Mouse (Mus musculus) frontal cortex, adult 2 months (tissue): ENCODE measurements around the gene Arrb2. TPM values are rescaled to one million over a fixed set of nuclear protein-coding genes. Genes with fewer than 3 reads are reported as not detected.

Experiments
- DNase-seq, 2 experiments: peaks; one replicate each; pipeline ENCODE4 v3.0.0; 2022; ENCODE audit warnings: low spot score in 1 of 2; ENCODE audit errors: extremely low spot score in 1 of 2
- polyA plus RNA-seq: library from polyadenylated mRNA; depleted of rRNA; stranded (reverse); fragments of >200 nt; gene quantifications from 2 replicates; pipeline ENCODE4 v1.2.3, GENCODE M21; 2012; rRNA removed

The Arrb2 gene
- polyA plus RNA-seq, 1 experiment = 64.1 TPM

DNA sequence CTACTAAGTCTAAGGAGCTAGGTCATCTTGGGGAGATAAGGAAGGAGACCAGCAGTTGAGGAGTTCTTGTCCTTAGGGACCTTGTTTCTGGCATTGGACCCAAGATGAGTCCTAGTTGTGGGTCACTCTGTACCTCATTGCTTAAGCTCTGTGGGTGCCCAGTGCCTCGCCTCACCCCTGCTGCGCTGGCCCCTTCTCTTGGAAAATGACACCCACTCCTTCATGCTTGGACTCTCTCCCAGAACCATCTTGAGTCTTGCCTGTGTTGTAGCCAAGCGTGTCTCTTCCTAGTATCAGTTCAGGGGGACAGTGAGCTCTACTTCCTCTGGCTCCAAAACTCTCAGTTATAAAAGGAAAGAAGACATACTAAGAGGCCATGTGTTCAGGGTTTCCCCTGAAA lies 56.7 kb downstream of the Arrb2 start:
- peak in 1 of 2 experiments; percentile 15 for DNase-seq

- no peak for DNase-seq
Measured at GRCm38 (mm10) chr11:70489684-70490083, 57.2 kb downstream of the Arrb2 start.

Other genes starting within 250 kb of the Arrb2 start
- gene Slc16a11, start 219.9 kb upstream of the Arrb2 start, polyA plus RNA-seq = 45.9 and 48.3 TPM in 2 replicates
- gene Slc16a13, start 211.6 kb upstream of the Arrb2 start, polyA plus RNA-seq = 5.5 and 7.7 TPM in 2 replicates
- gene Bcl6b, start 202.8 kb upstream of the Arrb2 start, polyA plus RNA-seq = 1.5 and 1.9 TPM in 2 replicates
- gene 0610010K14Rik, start 194.7 kb upstream of the Arrb2 start, polyA plus RNA-seq = 73.4 and 85.4 TPM in 2 replicates
- 10.7 and 11.8 TPM in 2 replicates for gene Gm21988, start 192.8 kb upstream of the Arrb2 start, polyA plus RNA-seq
- gene Rnasek, start 192.8 kb upstream of the Arrb2 start, polyA plus RNA-seq = 321 and 335 TPM in 2 replicates
- 3.5 and 4.0 TPM in 2 replicates for gene Alox12, start 177.3 kb upstream of the Arrb2 start, polyA plus RNA-seq
- 0.13 and 0.24 TPM in 2 replicates for gene Alox12e, start 110.0 kb upstream of the Arrb2 start, polyA plus RNA-seq
- 0.26 and 0.84 TPM in 2 replicates for gene Alox15, start 80.6 kb upstream of the Arrb2 start, polyA plus RNA-seq
- 19.3 and 20.9 TPM in 2 replicates for gene Pelp1, start 22.6 kb upstream of the Arrb2 start, polyA plus RNA-seq
- gene Med11, start 19.3 kb downstream of the Arrb2 start, polyA plus RNA-seq = 15.8 and 17.3 TPM in 2 replicates
- gene Zmynd15, start 26.8 kb downstream of the Arrb2 start, polyA plus RNA-seq = 0.57 and 0.72 TPM in 2 replicates
- 3.2 and 3.7 TPM in 2 replicates for gene Cxcl16, start 27.3 kb downstream of the Arrb2 start, polyA plus RNA-seq
- gene Tm4sf5, start 72.6 kb downstream of the Arrb2 start, polyA plus RNA-seq = 0.65 and 1.1 TPM in 2 replicates
- gene Vmo1, start 82.0 kb downstream of the Arrb2 start, polyA plus RNA-seq = 1.6 and 4.3 TPM in 2 replicates
- gene Gltpd2, start 86.6 kb downstream of the Arrb2 start, polyA plus RNA-seq = 0.13 TPM in 1 of 2 replicates, not detected in the other
- 245 and 249 TPM in 2 replicates for gene Psmb6, start 92.7 kb downstream of the Arrb2 start, polyA plus RNA-seq
- not detected in 2 replicates for gene Gm40193, start 100.3 kb downstream of the Arrb2 start, polyA plus RNA-seq
- gene Pld2, start 107.4 kb downstream of the Arrb2 start, polyA plus RNA-seq = 23.4 and 28.6 TPM in 2 replicates
- 285 and 322 TPM in 2 replicates for gene Mink1, start 130.2 kb downstream of the Arrb2 start, polyA plus RNA-seq
- not detected in 2 replicates for gene 4930544D05Rik, start 183.2 kb downstream of the Arrb2 start, polyA plus RNA-seq
- gene Chrne, start 186.6 kb downstream of the Arrb2 start, polyA plus RNA-seq = 0.30 and 0.42 TPM in 2 replicates
- gene Gp1ba, start 206.5 kb downstream of the Arrb2 start, polyA plus RNA-seq = not detected in 2 replicates
- 119 and 125 TPM in 2 replicates for gene Rnf167, start 214.6 kb downstream of the Arrb2 start, polyA plus RNA-seq
- 132 and 138 TPM in 2 replicates for gene Slc25a11, start 214.8 kb downstream of the Arrb2 start, polyA plus RNA-seq
- 273 and 299 TPM in 2 replicates for gene Pfn1, start 222.0 kb downstream of the Arrb2 start, polyA plus RNA-seq
- 23.9 and 28.4 TPM in 2 replicates for gene Eno3, start 224.6 kb downstream of the Arrb2 start, polyA plus RNA-seq
- gene Spag7, start 236.8 kb downstream of the Arrb2 start, polyA plus RNA-seq = 93.4 and 104 TPM in 2 replicates